In the genomic region with DNA sequence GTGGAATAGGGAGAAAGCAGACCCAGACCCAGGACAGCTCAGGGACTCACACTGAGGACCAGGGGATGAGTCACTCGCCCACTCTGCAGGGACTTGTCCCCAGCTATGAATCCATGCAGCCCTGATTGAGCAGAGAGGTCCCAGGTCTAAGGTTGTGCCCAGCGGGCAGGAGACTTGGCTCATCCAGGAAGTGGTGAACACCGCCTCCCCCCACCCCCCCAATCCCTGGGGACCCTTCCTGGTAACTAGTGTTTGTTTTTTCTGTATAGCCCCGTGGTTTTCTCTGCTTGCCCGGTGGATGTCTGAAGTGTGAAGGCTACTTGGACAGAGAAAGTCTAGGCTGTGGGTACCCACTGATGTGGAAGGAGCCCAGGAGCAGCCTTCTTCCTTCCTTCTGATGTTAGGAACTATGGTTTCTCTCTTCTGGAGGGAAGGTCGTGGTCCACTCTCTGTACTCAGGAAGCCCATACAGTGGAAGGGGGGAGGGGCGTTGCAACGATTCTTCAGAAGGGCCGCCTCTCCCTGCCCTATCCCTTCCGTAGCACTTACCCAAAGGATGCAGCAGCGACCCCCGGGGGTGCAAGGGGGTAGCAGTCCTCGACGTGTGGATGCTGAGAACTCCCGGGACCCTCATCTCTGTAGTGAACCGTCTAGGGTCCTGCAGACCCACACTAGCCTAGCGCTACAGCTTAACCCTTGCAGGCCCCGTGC, we compare ENCODE assay signal across 8 mouse cellular contexts.
A peak's percentile ranks its signal among the peaks of the same experiment; 100 is the strongest.
DNase-seq lines count a peak whose midpoint lies in the region; ATAC-seq lines count a peak whose summit lies in the region.

No protein-coding gene starts in this region.

- no peaks in the 10 kb centered on the region for H3K9me3 ChIP-seq in lung, embryonic 16.5 days (ENCODE audit: control insufficient read depth, low read length)

- H3K4me2 ChIP-seq in lung, embryonic 16.5 days (ENCODE audit: low read depth, low read length), result peak overlapping the region; percentile 79

- peak; percentile 71 for ATAC-seq in lung, embryonic 16.5 days (ENCODE audit: low read depth)

- no peaks in the 10 kb centered on the region for H3K36me3 ChIP-seq in lung, embryonic 16.5 days (ENCODE audit: control insufficient read depth, insufficient read depth, low read length)
- H3K36me3 ChIP-seq in splenic B cell, adult 2 months (ENCODE audit: control insufficient read depth, insufficient read depth, low read length, poor library complexity, severe bottlenecking), result no peaks in the 10 kb centered on the region

- peak overlapping the region; percentile 80 for H3K9ac ChIP-seq in lung, embryonic 16.5 days (ENCODE audit: low read length)

- H3K27me3 ChIP-seq in lung, embryonic 16.5 days (ENCODE audit: control insufficient read depth, insufficient read depth, low read depth, low read length), result no peaks in the 10 kb centered on the region
- H3K27me3 ChIP-seq in splenic B cell, adult 2 months (ENCODE audit: control insufficient read depth, insufficient read depth, low read length, poor library complexity, severe bottlenecking), result no peaks in the 10 kb centered on the region

- H3K4me3 ChIP-seq in lung, embryonic 16.5 days (ENCODE audit: low read length), result peak overlapping the region; percentile 76

- 4% methylated on average over 18 of the region's 18 CpGs for WGBS in lung, embryonic 16.5 days

- peak; percentile 28 to 46 for DNase-seq in left cerebral cortex, adult 18-20 months (ENCODE audit: low spot score in 2 of 2)
- DNase-seq in left cerebral cortex, adult 9 months (ENCODE audit: low spot score in 2 of 2), result no peak
- DNase-seq in brain, adult 2 months (ENCODE audit: low read depth, low spot score), result peak; percentile 37
- DNase-seq in heart, adult 8-10 months (ENCODE audit: low spot score), result peak; percentile 74
- DNase-seq in kidney, adult 8-10 months, result peak; percentile 54 to 56
- peak; percentile 42 for DNase-seq in splenic B cell, adult 2 months (ENCODE audit: low read depth, low spot score)
- DNase-seq in cerebellum, adult 11 months, result no peak

- H3K4me1 ChIP-seq in lung, embryonic 16.5 days (replicated peaks; ENCODE audit: control insufficient read depth, insufficient read depth, low read length), result peaks cover 71% of the 10 kb centered on the region

- peak overlapping the region; percentile 90 for H3K27ac ChIP-seq in lung, embryonic 16.5 days (ENCODE audit: low read length)

Comparison
In these comparisons a context has a peak if more than half of its experiments do, and no peak if none do; other contexts are left out.
1. DNase-seq: peak in left cerebral cortex, adult 18-20 months (2 of 2), brain, adult 2 months (single experiment), heart, adult 8-10 months (single experiment), kidney, adult 8-10 months (2 of 2) and splenic B cell, adult 2 months (single experiment); none in left cerebral cortex, adult 9 months (0 of 2) and cerebellum, adult 11 months (single experiment).